Mouse (Mus musculus): ENCODE results near the gene Col28a1. TPM values are rescaled to one million over a fixed set of nuclear protein-coding genes. Genes with fewer than 3 reads are reported as not detected.

The Col28a1 gene
- polyA plus RNA-seq, 1 experiment from 2014 or later = 0.09 TPM

Other genes starting within 250 kb of the Col28a1 start
- 20.6 and 32.9 TPM in 2 replicates for gene Mios, start 16.6 kb upstream of the Col28a1 start, polyA plus RNA-seq (2014; fragmentation: Nextera tagmentation; extraction: Ambion mirVana)
- gene Rpa3, start 66.6 kb upstream of the Col28a1 start, polyA plus RNA-seq (2014; fragmentation: Nextera tagmentation; extraction: Ambion mirVana) = 183 and 293 TPM in 2 replicates
- gene Umad1, start 66.7 kb upstream of the Col28a1 start, polyA plus RNA-seq (2014; fragmentation: Nextera tagmentation; extraction: Ambion mirVana) = 16.9 and 19.7 TPM in 2 replicates
- 3.1 and 5.5 TPM in 2 replicates for gene Gm45062, start 66.8 kb upstream of the Col28a1 start, polyA plus RNA-seq (2014; fragmentation: Nextera tagmentation; extraction: Ambion mirVana)

All from kidney, embryonic 14.5 days (tissue).